Mouse (Mus musculus) T-helper 17 cell (primary cell): Measurements from ENCODE around the gene Dhcr24.

ENCODE experiments used
- in situ Hi-C, 2 experiments: fragments of 300-600 bp; cut with MboI, MseI; formaldehyde crosslinking; loops; 1 replicate in 1 of 2; 2 replicates in 1 of 2; pipeline ENCODE4 v1.15.1; 2025; ENCODE audit warnings: high pct_unique_total_duplicates in 2 of 2

The Dhcr24 gene

GRCm38 (mm10) chr4:106559343-106560212 is 1.3 kb upstream of the Dhcr24 start:
- in situ Hi-C loops, result no loop called here

DNA sequence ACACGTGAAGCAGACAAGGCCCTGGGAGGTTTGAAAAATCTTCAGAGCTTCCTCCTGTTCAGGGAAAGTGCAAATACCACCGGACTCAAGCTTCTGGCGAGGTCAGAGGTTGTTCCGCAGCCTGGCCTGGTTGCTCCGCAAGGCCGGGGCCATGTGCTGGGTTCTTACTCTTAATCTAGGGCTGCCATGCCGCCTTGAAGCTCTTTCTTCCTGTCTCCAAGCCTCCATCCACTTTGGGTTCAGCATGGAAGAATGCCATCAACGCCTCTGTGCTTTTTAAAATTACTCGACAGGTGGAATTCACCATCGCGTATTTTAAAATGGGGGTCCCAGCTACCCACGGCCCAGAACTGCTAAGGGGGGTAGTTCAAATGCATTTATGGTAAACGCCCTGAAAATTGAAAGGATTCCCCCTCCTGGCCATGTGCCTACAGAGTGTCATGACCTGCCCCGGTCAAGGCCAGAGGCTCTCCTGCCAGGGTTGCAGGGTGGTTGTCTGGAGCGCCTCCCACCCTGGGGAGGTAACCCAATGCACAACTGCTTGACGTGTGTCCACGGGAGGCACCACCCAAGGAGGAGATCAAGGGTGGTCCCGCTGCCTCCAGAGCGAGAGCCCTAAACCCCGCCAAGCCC is 509 bp upstream of the Dhcr24 start:
- in situ Hi-C loops, result no loop called here

DNA sequence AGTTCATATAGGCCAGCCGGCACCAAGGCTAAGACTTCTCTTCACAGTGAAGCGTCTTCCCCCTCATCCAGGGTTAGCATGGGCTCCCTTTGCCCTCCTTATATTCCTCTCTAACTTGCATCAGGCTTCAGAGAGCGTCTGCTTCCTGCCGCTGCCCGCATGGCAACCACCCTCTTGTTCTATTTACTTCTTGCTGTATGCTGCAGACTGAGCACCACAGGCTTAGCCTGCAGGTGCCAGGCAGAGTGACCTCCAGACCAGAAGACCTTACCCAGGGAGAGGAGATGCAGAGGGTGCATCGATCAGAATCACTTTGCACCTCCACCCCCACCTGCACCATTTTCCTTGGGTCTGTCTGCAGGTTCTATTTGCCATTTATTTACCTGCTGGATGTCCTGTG is 1.2 kb downstream of the Dhcr24 start:
- in situ Hi-C loops, result no loop called here

GRCm38 (mm10) chr4:106562837-106563790 is 2.3 kb downstream of the Dhcr24 start:
- in situ Hi-C loops, result no loop called here

- in situ Hi-C loops, result no loop called here
Measured at GRCm38 (mm10) chr4:106564161-106564560, 3.3 kb downstream of the Dhcr24 start.

DNA sequence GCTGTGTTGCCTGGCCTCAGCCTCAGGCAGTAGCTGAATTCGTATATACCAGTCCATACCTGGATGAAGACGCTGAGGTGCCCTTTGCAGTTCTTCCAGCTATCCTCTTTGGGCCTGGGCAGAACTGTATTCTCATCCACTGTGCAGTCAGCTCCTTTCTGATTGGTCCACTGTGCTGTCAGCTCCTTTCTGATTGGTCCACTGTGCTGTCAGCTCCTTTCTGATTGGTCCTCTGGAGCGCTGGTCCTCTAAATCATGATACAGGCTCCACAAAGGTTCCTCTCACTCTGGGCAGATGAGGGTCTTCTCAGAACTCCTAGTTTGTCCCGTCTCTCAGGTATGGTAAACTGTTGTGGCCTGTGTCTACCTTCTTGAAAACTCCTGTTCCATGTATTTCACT is 8.8 kb downstream of the Dhcr24 start:
- in situ Hi-C loops, result no loop called here

GRCm38 (mm10) chr4:106571081-106571724 is 10.4 kb downstream of the Dhcr24 start:
- in situ Hi-C loops, result no loop called here

- in situ Hi-C loops, result no loop called here
Measured at GRCm38 (mm10) chr4:106575022-106575421, 14.2 kb downstream of the Dhcr24 start.

DNA sequence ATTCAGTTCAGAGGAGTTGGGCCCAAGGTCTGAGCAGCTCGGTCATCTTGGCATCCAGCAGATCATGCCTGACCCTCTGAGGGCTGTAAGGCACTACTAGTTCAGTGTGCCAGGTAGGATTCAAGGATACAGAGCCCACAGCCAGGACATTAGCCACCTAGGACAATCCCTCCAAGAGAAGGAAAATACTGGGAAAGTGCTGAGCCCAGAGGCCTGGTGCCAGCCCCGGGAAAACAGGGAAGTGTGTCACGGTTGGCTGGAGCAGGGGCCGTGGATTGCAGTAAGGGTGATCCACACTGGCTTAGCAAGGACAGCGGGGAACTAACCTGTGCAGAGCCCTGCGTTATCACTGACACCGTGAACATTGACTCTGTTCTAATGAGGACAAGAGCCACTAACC is 16.7 kb downstream of the Dhcr24 start:
- in situ Hi-C loops, result no loop called here

GRCm38 (mm10) chr4:106581176-106581864 is 20.5 kb downstream of the Dhcr24 start:
- in situ Hi-C loops, result no loop called here

- in situ Hi-C loops, result no loop called here
Measured at GRCm38 (mm10) chr4:106581865-106582204, 21.0 kb downstream of the Dhcr24 start.

- in situ Hi-C loops, result no loop called here
Measured at GRCm38 (mm10) chr4:106582428-106583153, 21.8 kb downstream of the Dhcr24 start.

GRCm38 (mm10) chr4:106584665-106585064 is 23.8 kb downstream of the Dhcr24 start:
- in situ Hi-C loops, result no loop called here

- in situ Hi-C loops, result no loop called here
Measured at GRCm38 (mm10) chr4:106587075-106587474, 26.2 kb downstream of the Dhcr24 start.

DNA sequence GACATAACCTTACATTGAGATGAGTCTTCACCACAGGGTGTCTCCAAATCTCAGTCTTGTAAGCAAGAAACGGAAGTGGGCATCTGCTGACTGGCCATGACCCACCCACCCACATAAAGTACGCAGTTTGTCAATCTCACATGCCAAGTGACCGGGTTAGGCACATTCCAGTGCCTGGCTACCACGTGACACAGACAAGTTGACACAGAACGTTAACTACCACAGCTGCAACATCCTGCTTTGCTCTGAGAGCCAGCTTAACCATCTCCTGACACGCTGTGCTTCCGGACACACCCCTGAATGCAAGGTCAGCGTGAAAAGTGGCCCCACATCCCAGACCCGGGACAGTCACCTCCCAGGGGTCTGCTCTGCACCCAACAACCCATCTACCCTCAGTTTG is 29.3 kb downstream of the Dhcr24 start:
- in situ Hi-C loops, result no loop called here

DNA sequence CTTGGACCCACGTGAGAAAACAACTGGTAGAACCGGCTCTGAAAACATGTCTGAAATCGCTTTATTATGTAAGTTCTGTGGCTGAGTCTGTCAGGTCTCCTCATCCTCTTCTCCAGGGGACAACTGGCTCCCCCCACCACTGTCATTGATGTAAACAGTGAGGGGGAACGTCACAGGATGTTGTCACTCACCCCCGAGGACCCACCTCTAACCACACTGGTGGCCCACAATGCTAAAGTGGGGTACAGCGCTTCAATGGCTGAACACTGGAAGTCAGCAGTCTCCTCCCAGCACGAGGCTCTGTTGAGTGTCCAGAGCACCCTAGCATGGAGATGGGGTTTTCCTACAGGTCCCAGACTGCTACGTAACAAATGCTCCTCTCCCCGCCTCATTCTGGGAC is 30.0 kb downstream of the Dhcr24 start:
- in situ Hi-C loops, result no loop called here

- in situ Hi-C loops, result no loop called here
Measured at GRCm38 (mm10) chr4:106593636-106594035, 32.8 kb downstream of the Dhcr24 start.

DNA sequence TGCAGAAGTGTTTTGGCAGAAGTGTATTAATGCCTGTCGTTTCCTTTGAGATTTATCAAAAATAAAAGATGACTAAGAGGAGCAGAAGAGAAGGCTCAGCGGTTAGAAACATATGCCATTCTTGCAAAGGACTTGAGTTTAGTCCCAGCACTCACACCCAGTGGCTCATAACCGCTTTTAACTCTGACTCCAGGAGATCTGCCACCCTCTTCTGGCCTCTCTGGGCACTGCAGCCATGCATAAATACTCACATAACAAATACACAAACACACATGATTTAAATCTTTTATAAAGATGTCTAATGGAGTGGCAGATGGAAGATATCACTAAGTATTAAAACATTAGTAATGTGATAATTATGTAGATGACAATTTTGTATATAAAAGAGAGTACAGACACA is 35.4 kb downstream of the Dhcr24 start:
- in situ Hi-C loops, result no loop called here

- in situ Hi-C loops, result no loop called here
Measured at GRCm38 (mm10) chr4:106597055-106597454, 36.2 kb downstream of the Dhcr24 start.

DNA sequence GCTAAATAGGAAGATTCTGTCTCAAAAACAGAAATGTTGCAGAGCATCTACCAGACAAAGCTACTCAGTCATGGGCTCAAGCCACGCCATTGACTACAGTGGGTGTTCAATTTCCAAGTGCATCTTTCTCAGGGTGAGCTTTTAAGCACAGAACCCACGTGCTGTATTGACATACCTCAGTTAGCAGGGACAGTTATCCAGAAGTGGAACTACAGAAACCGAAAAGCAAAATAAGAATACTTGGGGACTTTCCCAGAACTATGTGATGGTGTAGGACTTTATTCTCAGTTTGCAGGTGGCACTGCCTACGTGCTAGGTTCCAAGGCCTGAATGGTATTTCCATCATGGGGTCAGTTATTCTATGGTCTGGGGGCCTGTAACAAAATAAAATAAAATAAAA is 36.9 kb downstream of the Dhcr24 start:
- in situ Hi-C loops, result no loop called here
